Mouse (Mus musculus): Measurements from ENCODE around the gene Tsks. TPM values are rescaled to one million over a fixed set of nuclear protein-coding genes. Genes with fewer than 3 reads are reported as not detected.
A peak's percentile ranks its signal among the peaks of the same experiment; 100 is the strongest.

The Tsks gene
- polyA plus RNA-seq, 1 experiment: not detected

- TF ChIP-seq CTCF (IDR thresholded peaks at IDR 0.05; ENCODE audit: insufficient read depth, low read depth, low read length): no peak
- TF ChIP-seq POLR2A (IDR thresholded peaks at IDR 0.05; ENCODE audit: insufficient read depth, low read depth, low read length): no peak
- H3K4me3 ChIP-seq (ENCODE audit: insufficient read depth, low read depth, low read length): peak overlapping the region; percentile 67
- peaks cover 8% of the 10 kb centered on the region for H3K4me1 ChIP-seq (ENCODE audit: control insufficient read depth, insufficient read depth, low read length)
- 7% methylated on average over 1 of the region's 1 CpGs for WGBS
- H3K27ac ChIP-seq (ENCODE audit: insufficient read depth, low read depth, low read length): peak overlapping the region; percentile 58; the same call in 1 of the 2 replicates
Measured at GRCm38 (mm10) chr7:44928570-44928969, 14.4 kb upstream of the Tsks start.

DNA sequence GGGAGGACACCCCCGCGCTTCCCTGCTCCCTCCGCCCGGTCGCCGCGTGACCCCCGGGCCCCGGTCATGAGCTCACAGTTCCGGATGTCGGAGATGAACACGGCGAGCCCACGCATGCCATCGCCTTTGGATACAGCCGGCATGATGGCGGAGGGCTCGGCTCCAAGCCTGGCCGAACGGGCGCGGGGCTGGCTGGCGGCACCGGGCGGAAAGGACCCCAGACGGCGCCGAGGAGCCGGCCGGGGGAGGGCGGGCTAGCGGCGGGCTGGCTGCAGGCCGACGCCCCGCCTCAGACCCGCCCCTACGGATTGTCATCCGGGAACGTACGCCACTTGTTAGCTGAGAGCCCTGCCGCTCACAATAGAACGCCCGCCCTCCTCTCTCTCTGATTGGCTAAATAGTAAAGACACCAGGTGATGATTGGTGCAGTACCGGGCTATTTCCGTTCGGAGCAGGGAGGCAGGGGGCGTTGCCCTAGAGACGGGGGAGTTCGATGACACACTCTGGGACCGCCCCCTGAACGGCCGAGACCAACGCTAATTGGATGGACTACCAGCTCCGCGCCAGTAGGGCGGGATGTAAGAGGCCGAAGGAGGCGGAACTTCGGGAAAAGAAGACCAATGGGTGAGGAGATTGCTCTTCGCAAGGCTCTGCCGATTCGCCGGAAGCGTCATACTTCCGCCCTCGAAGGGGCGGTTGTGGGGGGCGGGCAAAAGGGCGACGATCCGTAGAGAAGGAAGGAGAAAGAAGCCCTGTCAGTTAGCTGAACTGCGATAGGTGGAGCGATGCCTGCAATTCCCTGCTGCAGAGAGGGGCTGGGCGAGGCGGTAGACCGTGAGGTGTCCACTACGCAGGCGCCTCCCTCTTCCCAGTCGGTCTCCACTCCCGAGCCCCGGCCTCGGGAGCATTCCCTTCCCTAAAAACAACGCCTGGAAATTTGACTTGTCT, 13.5 kb upstream of the Tsks start, which contains the start of gene Ap2a1:
Gene Ap2a1, minus strand, starts transcription at position 293 of the 948 bp plus-strand sequence.
- peaks cover 8% of the 10 kb centered on the region for H3K4me1 ChIP-seq (ENCODE audit: control insufficient read depth, insufficient read depth, low read length)
- H3K4me3 ChIP-seq (ENCODE audit: insufficient read depth, low read depth, low read length): peak within 1 kb of the TSS; percentile 67
- WGBS: under 1% methylated on average over 83 of the region's 84 CpGs
- TF ChIP-seq POLR2A (IDR thresholded peaks at IDR 0.05; ENCODE audit: insufficient read depth, low read depth, low read length): peak; percentile 80; the same call in 1 of the 2 replicates
- no peak for TF ChIP-seq CTCF (IDR thresholded peaks at IDR 0.05; ENCODE audit: insufficient read depth, low read depth, low read length)
- peak within 1 kb of the TSS; percentile 93 for H3K27ac ChIP-seq (ENCODE audit: insufficient read depth, low read depth, low read length)

DNA sequence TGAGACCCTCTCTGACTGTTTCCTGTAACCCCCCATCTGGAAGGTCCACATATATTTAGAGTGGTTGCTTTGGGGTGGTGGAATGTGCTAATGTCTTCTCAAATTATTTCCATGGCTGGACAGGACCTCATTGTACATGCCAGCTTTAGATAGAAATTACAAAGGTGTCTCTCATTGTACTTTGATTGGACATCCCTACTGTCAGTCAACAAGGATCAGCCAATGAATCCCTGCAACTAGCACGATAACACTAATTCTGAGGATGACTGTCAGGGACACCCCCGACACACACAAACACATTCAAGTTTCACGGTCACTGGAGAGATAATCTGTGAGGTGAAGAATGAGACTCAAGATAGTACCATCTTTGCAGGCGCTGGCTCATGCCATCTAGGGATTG, 4.3 kb upstream of the Tsks start:
- Histone ChIP-seq H3K4me1 (ENCODE audit: control insufficient read depth, insufficient read depth, low read length) (no peaks in the 10 kb centered on the region), H3K27ac (ENCODE audit: insufficient read depth, low read depth, low read length) (no peak overlapping the region), H3K4me3 (ENCODE audit: insufficient read depth, low read depth, low read length) (no peak overlapping the region)
- TF ChIP-seq CTCF (IDR thresholded peaks at IDR 0.05; ENCODE audit: insufficient read depth, low read depth, low read length): no peak
- WGBS: 92% methylated on average over 4 of the region's 4 CpGs

GRCm38 (mm10) chr7:44949922-44950321, 6.9 kb downstream of the Tsks start:
- no peak overlapping the region for H3K4me3 ChIP-seq (ENCODE audit: insufficient read depth, low read depth, low read length)
- peak overlapping the region; percentile 46; the same call in 1 of the 2 replicates for H3K27ac ChIP-seq (ENCODE audit: insufficient read depth, low read depth, low read length)
- H3K4me1 ChIP-seq (ENCODE audit: control insufficient read depth, insufficient read depth, low read length): peaks cover 22% of the 10 kb centered on the region
- TF ChIP-seq CTCF (IDR thresholded peaks at IDR 0.05; ENCODE audit: insufficient read depth, low read depth, low read length): no peak
- WGBS: 34% methylated on average over 6 of the region's 6 CpGs

GRCm38 (mm10) chr7:44951960-44952359, 9.0 kb downstream of the Tsks start:
- Histone ChIP-seq H3K4me1 (ENCODE audit: control insufficient read depth, insufficient read depth, low read length) (peaks cover 22% of the 10 kb centered on the region), H3K27ac (ENCODE audit: insufficient read depth, low read depth, low read length) (no peak overlapping the region), H3K4me3 (ENCODE audit: insufficient read depth, low read depth, low read length) (no peak overlapping the region)
- TF ChIP-seq CTCF (IDR thresholded peaks at IDR 0.05; ENCODE audit: insufficient read depth, low read depth, low read length) (no peak), POLR2A (IDR thresholded peaks at IDR 0.05; ENCODE audit: insufficient read depth, low read depth, low read length) (no peak)
- 8% methylated on average over 10 of the region's 10 CpGs for WGBS

GRCm38 (mm10) chr7:44952611-44953306, 9.8 kb downstream of the Tsks start:
- H3K4me3 ChIP-seq (ENCODE audit: insufficient read depth, low read depth, low read length): peak overlapping the region; percentile 45
- H3K27ac ChIP-seq (ENCODE audit: insufficient read depth, low read depth, low read length): no peak overlapping the region
- TF ChIP-seq CTCF (IDR thresholded peaks at IDR 0.05; ENCODE audit: insufficient read depth, low read depth, low read length): no peak
- no peak for TF ChIP-seq POLR2A (IDR thresholded peaks at IDR 0.05; ENCODE audit: insufficient read depth, low read depth, low read length)
- WGBS: 6% methylated on average over 24 of the region's 24 CpGs
- peaks cover 22% of the 10 kb centered on the region for H3K4me1 ChIP-seq (ENCODE audit: control insufficient read depth, insufficient read depth, low read length)

DNA sequence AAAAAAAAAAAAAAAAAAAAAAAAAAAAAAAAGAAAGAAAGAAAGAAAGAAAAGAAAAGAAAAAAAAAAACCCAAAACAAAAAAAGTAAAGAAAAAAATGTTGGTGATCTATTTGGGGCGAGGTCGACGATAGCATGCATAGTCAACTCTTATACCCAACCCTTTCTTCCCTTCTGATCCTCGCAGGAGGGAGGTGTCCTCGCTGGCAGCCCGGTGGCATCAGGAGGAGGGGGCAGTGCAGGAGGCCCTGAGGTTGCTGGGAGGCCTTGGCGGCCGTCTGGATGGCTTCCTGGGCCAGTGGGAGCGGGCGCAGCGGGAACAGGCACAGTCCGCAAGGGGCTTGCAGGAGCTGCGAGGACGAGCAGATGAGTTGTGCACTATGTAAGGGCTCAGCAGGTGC, 10.6 kb downstream of the Tsks start:
- 65% methylated on average over 14 of the region's 14 CpGs for WGBS
- no peak for TF ChIP-seq CTCF (IDR thresholded peaks at IDR 0.05; ENCODE audit: insufficient read depth, low read depth, low read length)
- no peak for TF ChIP-seq POLR2A (IDR thresholded peaks at IDR 0.05; ENCODE audit: insufficient read depth, low read depth, low read length)
- Histone ChIP-seq H3K27ac (ENCODE audit: insufficient read depth, low read depth, low read length) (no peak overlapping the region), H3K4me3 (ENCODE audit: insufficient read depth, low read depth, low read length) (no peak overlapping the region), H3K4me1 (ENCODE audit: control insufficient read depth, insufficient read depth, low read length) (peaks cover 22% of the 10 kb centered on the region)

DNA sequence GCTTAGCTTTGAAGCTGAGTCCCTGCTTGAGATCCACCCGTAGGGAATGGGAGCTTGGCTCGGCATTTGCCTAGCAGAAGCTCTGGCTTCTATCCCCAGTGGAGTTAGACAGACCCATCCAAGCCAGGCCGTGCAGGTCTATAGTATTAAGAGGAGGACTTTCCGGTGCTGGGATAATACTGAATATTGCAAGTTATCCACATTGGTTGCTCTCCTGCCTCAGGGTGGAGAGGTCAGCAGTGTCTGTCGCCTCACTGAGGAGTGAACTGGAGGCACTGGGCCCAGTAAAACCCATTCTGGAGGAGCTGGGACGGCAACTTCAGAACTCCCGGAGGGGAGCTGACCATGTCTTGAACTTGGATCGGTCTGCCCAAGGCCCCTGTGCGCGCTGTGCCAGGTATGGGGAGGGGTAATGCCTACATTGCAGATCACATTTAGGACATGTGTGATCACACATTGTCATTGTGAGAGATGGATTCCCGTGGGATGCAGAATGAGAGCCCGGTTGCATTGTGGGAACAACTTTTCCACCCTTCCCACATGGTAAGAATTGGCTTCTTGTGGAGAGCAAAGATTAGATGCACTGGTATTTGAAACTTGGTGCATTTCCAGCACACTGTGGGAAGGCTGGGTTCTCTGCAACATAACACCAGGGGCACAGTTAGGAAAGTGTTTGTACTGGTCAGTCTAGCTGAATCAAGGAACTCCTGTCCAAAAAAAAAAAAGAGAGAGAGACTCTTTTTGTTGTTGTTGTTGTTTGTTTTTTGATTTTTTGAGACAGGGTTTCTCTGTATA, 11.3 kb downstream of the Tsks start:
- Histone ChIP-seq H3K4me1 (ENCODE audit: control insufficient read depth, insufficient read depth, low read length) (peaks cover 22% of the 10 kb centered on the region), H3K27ac (ENCODE audit: insufficient read depth, low read depth, low read length) (no peak overlapping the region), H3K4me3 (ENCODE audit: insufficient read depth, low read depth, low read length) (no peak overlapping the region)
- TF ChIP-seq POLR2A (IDR thresholded peaks at IDR 0.05; ENCODE audit: insufficient read depth, low read depth, low read length) (no peak), CTCF (IDR thresholded peaks at IDR 0.05; ENCODE audit: insufficient read depth, low read depth, low read length) (no peak)
- 81% methylated on average over 12 of the region's 12 CpGs for WGBS
